7 mouse cellular contexts compared by ENCODE assay signal in the genomic region with DNA sequence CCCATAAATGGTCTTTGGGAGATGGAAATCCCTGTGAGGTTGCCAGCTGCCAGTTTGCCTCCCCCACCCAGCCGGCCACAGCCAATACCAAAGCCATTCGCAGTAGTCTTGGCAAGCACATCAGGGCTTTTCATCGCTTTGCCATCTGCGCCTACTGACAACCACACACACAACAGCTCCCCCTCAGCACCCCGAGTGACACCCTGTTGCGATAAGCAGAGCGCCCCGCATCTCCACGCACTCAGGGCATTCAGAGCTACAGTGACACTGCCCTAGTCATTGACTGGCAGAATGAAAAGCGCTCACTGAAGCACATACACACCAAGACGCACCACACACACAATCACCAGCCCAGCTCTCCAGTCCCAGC. TPM values are rescaled to one million over a fixed set of nuclear protein-coding genes. Genes with fewer than 3 reads are reported as not detected.
DNase-seq lines count a peak whose midpoint lies in the region; ATAC-seq and TF ChIP-seq lines count a peak whose summit lies in the region.

No protein-coding gene starts in this region.

- TF ChIP-seq EP300 in ES-Bruce4 (IDR thresholded peaks at IDR 0.05; ENCODE audit: insufficient read depth, low read depth, low read length) = no peak

- no peak for ATAC-seq in forebrain, embryonic 11.5 days (replicated peaks; ENCODE audit: low FRiP score)
- no peak for ATAC-seq in liver, embryonic 15.5 days (ENCODE audit: insufficient read depth)

- H3K27me3 ChIP-seq in ES-Bruce4 (ENCODE audit: control insufficient read depth, insufficient read depth, low read length, poor library complexity, severe bottlenecking) = no peaks in the 10 kb centered on the region
- peaks cover 24% of the 10 kb centered on the region for H3K27me3 ChIP-seq in forebrain, embryonic 11.5 days (ENCODE audit: control insufficient read depth, insufficient read depth, low read length)
- peaks cover 71% of the 10 kb centered on the region for H3K27me3 ChIP-seq in liver, embryonic 15.5 days
- peaks cover 15% of the 10 kb centered on the region for H3K27me3 ChIP-seq in small intestine, adult 2 months (ENCODE audit: control insufficient read depth, insufficient read depth, low read length)

- no peak for TF ChIP-seq CTCF in ES-Bruce4 (IDR thresholded peaks at IDR 0.05; ENCODE audit: low read depth, low read length)
- TF ChIP-seq CTCF in small intestine, adult 2 months (IDR thresholded peaks at IDR 0.05; ENCODE audit: extremely low read depth, insufficient read length, insufficient replicate concordance, low read depth, low read length) = no peak

- H3K9ac ChIP-seq in ES-Bruce4 (ENCODE audit: low read depth, poor library complexity, severe bottlenecking) = no peak overlapping the region
- no peak overlapping the region for H3K9ac ChIP-seq in forebrain, embryonic 11.5 days (ENCODE audit: low read length)
- H3K9ac ChIP-seq in liver, embryonic 15.5 days = no peak overlapping the region

- peaks cover 4% of the 10 kb centered on the region for H3K4me1 ChIP-seq in ES-Bruce4 (ENCODE audit: control insufficient read depth, insufficient read depth, low read length)
- H3K4me1 ChIP-seq in forebrain, embryonic 11.5 days (replicated peaks; ENCODE audit: control insufficient read depth, insufficient read depth, low read length) = peaks cover 2% of the 10 kb centered on the region; the same call in 1 of the 2 replicates
- H3K4me1 ChIP-seq in liver, embryonic 15.5 days (replicated peaks) = peaks cover 38% of the 10 kb centered on the region
- no peaks in the 10 kb centered on the region for H3K4me1 ChIP-seq in small intestine, adult 2 months (ENCODE audit: control insufficient read depth, insufficient read depth, insufficient read length, low read length)

- DNase-seq in 3134 (ENCODE audit: extremely low read depth, insufficient read length, low spot score) = peak; percentile 64
- no peak for DNase-seq in forebrain, embryonic 11.5 days (ENCODE audit: low spot score)
- peak; percentile 79 for DNase-seq in layer of hippocampus, adult 11-12 months (ENCODE audit: low spot score)
- DNase-seq in adrenal gland, postnatal 10 days = no peak

- TF ChIP-seq POLR2A in ES-Bruce4 (IDR thresholded peaks at IDR 0.05; ENCODE audit: insufficient read depth, low read length) = no peak
- no peak for TF ChIP-seq POLR2A in small intestine, adult 2 months (IDR thresholded peaks at IDR 0.05; ENCODE audit: low read depth, low read length)

- 26% methylated on average over 11 of the region's 11 CpGs for WGBS in forebrain, embryonic 11.5 days
- WGBS in liver, embryonic 15.5 days (ENCODE audit: insufficient replicate concordance) = 31% methylated on average over 11 of the region's 11 CpGs
- WGBS in small intestine, adult 2 months = 33% methylated on average over 11 of the region's 11 CpGs

- H3K4me3 ChIP-seq in ES-Bruce4 (ENCODE audit: low read depth, low read length) = peak overlapping the region; percentile 65
- peak overlapping the region; percentile 18 for H3K4me3 ChIP-seq in forebrain, embryonic 11.5 days (ENCODE audit: low read depth, low read length)
- peak overlapping the region; percentile 50 for H3K4me3 ChIP-seq in liver, embryonic 15.5 days (replicated peaks)
- H3K4me3 ChIP-seq in small intestine, adult 2 months (ENCODE audit: low read depth, low read length) = peak overlapping the region; percentile 55

- H3K9me3 ChIP-seq in ES-Bruce4 (replicated peaks; ENCODE audit: control insufficient read depth, insufficient read depth, low read length, poor library complexity, severe bottlenecking) = no peaks in the 10 kb centered on the region
- H3K9me3 ChIP-seq in forebrain, embryonic 11.5 days (ENCODE audit: control insufficient read depth, low read length) = no peaks in the 10 kb centered on the region
- no peaks in the 10 kb centered on the region for H3K9me3 ChIP-seq in liver, embryonic 15.5 days (replicated peaks)

- H3K27ac ChIP-seq in ES-Bruce4 (ENCODE audit: insufficient read depth, low read length) = no peak overlapping the region
- no peak overlapping the region for H3K27ac ChIP-seq in forebrain, embryonic 11.5 days (ENCODE audit: low read depth, low read length)
- H3K27ac ChIP-seq in liver, embryonic 15.5 days (replicated peaks) = no peak overlapping the region
- no peak overlapping the region for H3K27ac ChIP-seq in small intestine, adult 2 months (ENCODE audit: insufficient read depth, low read depth, low read length)

- H3K36me3 ChIP-seq in ES-Bruce4 (ENCODE audit: control insufficient read depth, insufficient read depth, low read length, poor library complexity, severe bottlenecking) = peaks cover 1% of the 10 kb centered on the region; the same call in 1 of the 2 replicates
- H3K36me3 ChIP-seq in forebrain, embryonic 11.5 days (ENCODE audit: control insufficient read depth, insufficient read depth, low read length) = no peaks in the 10 kb centered on the region; the same call in 1 of the 2 replicates
- H3K36me3 ChIP-seq in liver, embryonic 15.5 days (replicated peaks) = peaks cover 21% of the 10 kb centered on the region
- peaks cover 13% of the 10 kb centered on the region for H3K36me3 ChIP-seq in small intestine, adult 2 months (ENCODE audit: control insufficient read depth, insufficient read depth, low read length)

- H3K4me2 ChIP-seq in forebrain, embryonic 11.5 days (ENCODE audit: low read depth, low read length, severe bottlenecking) = peak overlapping the region; percentile 37; the same call in 1 of the 2 replicates
- peak overlapping the region; percentile 71 for H3K4me2 ChIP-seq in liver, embryonic 15.5 days

RNA-seq across cellular contexts. Expression of a gene that starts 2.2 kb away (rescaled TPM):
- polyA plus RNA-seq in ES-Bruce4 (2011; ENCODE audit: insufficient read depth, insufficient read length, low read depth, missing spikeins) = 0.90 TPM in 1 of 2 replicates, not detected in the other
- 0.24 and 0.32 TPM in 2 replicates for polyA plus RNA-seq in forebrain, embryonic 11.5 days (2014; fragmentation: Nextera tagmentation; extraction: Ambion mirVana)
- 1.9 and 2.1 TPM in 2 replicates for polyA plus RNA-seq in liver, embryonic 15.5 days (2015; fragmentation: Nextera tagmentation; extraction: Ambion mirVana)
- polyA plus RNA-seq in small intestine, adult 2 months (2012; rRNA removed) = 1.5 and 3.2 TPM in 2 replicates
- 1 to 10 TPM; 3.5 to 3.6 TPM for total RNA-seq in adrenal gland, postnatal 10 days (2021)

RNA-seq across cellular contexts. Expression of a gene that starts 11.1 kb away (rescaled TPM):
- polyA plus RNA-seq in ES-Bruce4 (2011; ENCODE audit: insufficient read depth, insufficient read length, low read depth, missing spikeins) = not detected in 2 replicates
- polyA plus RNA-seq in forebrain, embryonic 11.5 days (2014; fragmentation: Nextera tagmentation; extraction: Ambion mirVana) = not detected in 2 replicates
- 0.54 and 0.78 TPM in 2 replicates for polyA plus RNA-seq in liver, embryonic 15.5 days (2015; fragmentation: Nextera tagmentation; extraction: Ambion mirVana)
- 0.42 TPM in 1 of 2 replicates, not detected in the other for polyA plus RNA-seq in small intestine, adult 2 months (2012; rRNA removed)
- 1 to 10 TPM in 1 of 2 experiments, under 1 TPM in 1; 0.73 to 3.7 TPM for total RNA-seq in adrenal gland, postnatal 10 days (2021)

RNA-seq across cellular contexts. Expression of a gene that starts 16.5 kb away (rescaled TPM):
- 248 and 256 TPM in 2 replicates for polyA plus RNA-seq in ES-Bruce4 (2011; ENCODE audit: insufficient read depth, insufficient read length, low read depth, missing spikeins)
- 129 and 147 TPM in 2 replicates for polyA plus RNA-seq in forebrain, embryonic 11.5 days (2014; fragmentation: Nextera tagmentation; extraction: Ambion mirVana)
- polyA plus RNA-seq in liver, embryonic 15.5 days (2015; fragmentation: Nextera tagmentation; extraction: Ambion mirVana) = 377 and 446 TPM in 2 replicates
- 174 and 253 TPM in 2 replicates for polyA plus RNA-seq in small intestine, adult 2 months (2012; rRNA removed)
- 100 to 1,000 TPM; 603 to 610 TPM for total RNA-seq in adrenal gland, postnatal 10 days (2021)

Comparison
In these comparisons a context has a peak if more than half of its experiments do, and no peak if none do; other contexts are left out.
1. DNase-seq: peak in 3134 (single experiment) and layer of hippocampus, adult 11-12 months (single experiment); none in forebrain, embryonic 11.5 days (single experiment) and adrenal gland, postnatal 10 days (single experiment).
2. Peak in every context shown above with its lines, with median percentiles within 50 percentile points of each other: H3K4me3 ChIP-seq.